Mouse (Mus musculus) right cerebral cortex, postnatal 36 days (tissue): Measurements from ENCODE around the gene Atp2c2.

Experiments
- DNase-seq, 2 experiments: peaks; one replicate each; pipeline ENCODE4 v3.0.0; 2022; ENCODE audit warnings: low spot score in 2 of 2, mixed read lengths in 1 of 2

The Atp2c2 gene

DNA sequence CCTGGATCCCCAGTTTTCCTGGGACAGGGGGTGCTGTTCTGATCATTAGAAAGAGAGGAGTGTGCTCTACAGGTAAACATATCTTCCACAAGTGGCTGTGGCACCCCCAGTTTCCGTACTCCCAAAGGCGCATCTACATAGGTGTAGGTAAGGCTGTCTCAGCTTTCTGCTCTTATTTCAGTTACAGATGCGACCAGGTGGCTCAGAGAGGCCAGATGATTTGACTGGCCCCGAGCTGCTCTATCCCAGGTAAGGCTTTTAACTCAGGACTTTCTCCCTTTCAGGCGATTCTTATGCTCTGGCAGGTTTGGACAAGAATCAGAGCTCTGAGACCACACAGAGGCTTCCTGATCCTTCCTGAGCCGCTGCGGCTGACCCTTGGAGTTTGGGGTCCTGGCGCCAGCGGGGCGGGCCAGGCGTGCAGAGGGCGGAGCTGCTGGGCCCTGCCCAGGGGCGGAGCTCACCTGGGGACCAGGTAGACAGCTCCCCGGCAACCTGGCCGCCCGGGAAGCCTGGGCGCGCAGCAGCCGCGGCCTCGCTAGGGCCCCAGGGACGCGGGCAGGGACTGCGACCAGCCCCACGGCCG is at the start of gene Atp2c2:
Gene Atp2c2, plus strand, starts transcription at position 461 of the 586 bp plus-strand sequence.
- DNase-seq: no peak

DNA sequence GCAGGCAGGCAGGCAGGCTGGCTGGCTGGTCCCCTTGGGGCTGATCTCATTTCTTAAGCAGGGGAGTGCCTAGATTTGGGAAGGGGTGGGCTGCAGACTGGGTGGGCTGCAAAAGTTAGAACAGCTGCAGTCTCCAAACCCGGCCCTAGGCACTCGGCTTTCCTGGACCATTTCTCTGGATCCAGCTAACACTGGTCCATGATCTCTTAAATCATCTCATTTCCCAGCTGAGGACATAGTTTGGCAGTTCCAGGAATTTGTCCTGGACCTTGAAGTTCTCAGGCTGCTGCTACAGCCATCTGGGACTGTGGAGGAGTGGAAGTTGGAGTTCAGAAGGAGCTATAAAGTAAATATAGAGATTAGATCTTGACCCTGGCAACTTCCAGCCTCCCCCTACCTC is 48.5 kb upstream of the Atp2c2 start:
- no peak for DNase-seq

DNA sequence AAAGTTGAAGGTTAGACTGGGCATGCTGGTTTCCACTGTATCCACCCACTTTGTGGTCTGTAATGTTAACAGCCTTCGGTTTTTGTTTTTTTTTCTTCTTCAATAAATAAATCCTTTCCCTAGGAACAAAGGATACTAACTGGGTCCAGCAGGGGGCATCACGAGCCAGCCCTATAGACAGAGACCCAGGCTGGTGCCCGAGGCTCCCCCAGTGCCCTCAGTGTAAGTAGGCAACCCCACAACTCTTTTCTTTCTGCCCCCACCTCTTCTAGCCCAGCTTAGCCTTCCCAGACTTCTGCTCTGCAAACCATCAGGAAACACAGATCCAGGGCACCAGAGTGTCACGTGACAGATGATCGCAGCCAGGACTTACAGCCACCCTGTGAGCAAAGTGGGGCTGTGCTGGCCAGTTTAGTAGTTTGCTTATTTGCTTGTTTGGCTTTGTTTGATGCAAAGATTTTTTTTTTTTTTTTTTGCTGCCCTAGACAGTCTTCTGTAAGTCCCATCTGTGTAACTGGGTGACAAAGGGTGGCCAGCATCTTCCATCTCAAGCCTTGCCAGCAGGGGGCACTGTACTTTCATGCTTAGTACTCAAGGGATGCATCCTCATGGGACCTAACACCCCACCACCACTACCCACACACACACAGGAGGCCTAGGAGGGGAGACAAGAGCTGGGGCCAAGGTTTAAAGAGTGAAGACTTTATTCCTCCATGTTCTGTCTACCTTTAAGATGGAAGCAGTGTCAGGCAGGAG is 42.9 kb upstream of the Atp2c2 start:
- no peak for DNase-seq

DNA sequence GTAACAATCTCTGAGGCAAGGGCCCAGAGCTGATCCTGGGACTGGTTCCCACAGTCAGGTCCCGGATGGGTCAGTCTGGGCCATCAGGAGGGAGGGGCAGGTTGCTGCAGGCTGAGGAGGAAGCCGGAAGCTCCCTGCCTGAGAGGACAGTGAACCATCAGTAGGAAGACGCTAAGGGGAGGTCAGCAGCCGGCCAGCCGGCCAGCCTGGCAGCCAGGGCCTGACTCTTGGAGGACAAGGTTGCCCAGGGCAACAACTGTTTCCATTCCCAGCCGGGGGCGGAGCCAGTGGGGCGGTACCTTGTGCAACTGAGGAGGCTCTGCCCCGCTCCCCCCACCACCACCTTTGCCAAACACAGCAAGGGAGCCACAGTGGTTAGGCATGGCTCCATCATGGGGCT is 38.7 kb upstream of the Atp2c2 start:
- DNase-seq: peak in 1 of 2 experiments; percentile 9

DNA sequence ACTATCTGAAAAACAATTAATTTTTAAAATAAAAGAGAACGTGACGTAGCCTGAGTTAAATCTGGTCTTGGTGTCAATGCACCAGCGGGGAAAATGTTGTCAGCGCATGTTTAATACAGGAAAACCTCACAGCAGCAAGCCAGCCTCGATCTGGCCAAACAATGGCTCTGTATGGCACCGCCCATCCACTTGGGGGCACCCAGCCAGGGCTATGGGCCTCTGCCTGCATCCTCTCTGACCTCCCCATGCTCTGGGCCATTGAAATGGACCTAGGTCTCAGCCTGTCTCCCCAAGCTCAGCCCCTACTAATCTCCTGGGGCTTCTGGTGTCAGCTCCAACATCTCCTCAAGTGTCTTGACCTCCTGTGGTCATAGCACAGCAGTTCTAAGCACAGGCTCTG is 37.9 kb upstream of the Atp2c2 start:
- no peak for DNase-seq

DNA sequence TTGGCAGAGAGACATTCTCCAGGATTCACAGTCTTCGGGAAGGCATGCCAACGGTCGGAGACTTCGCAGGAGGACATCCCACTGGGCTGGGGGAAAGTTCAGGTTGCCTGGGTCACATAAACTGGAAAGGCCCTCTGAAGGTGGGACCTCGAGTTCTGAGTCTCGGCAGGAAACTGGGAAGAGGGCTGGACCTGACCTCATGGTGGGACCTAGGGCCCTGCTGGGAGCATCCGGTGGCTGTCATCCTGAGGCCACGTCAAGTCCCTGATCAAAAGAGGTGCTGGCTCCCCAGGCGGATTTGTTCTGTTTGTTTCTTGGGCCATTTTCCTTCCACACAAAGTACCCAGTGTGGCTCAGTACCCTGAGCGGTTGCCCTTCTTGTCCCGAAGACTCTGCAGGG is 36.4 kb upstream of the Atp2c2 start:
- no peak for DNase-seq

DNA sequence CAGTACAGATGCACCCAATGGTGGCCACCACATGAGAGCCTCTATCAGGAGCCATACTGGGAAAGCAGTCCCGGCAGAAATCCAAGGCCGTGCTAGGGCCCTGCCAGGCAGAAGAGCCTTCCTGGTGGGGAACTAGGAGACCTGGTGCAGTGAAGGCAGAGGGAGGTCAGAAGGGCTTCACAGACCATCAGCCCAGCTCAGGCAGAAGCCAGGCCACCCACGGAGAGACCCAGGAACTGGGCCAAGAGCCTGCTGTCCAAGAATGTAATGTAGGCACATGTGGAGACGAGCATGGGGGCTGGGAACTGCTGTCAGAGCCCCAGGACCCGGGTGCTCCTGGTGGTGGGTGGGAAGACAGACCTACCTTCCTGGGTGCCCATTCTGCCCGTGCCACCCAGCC is 34.5 kb upstream of the Atp2c2 start:
- no peak for DNase-seq

DNA sequence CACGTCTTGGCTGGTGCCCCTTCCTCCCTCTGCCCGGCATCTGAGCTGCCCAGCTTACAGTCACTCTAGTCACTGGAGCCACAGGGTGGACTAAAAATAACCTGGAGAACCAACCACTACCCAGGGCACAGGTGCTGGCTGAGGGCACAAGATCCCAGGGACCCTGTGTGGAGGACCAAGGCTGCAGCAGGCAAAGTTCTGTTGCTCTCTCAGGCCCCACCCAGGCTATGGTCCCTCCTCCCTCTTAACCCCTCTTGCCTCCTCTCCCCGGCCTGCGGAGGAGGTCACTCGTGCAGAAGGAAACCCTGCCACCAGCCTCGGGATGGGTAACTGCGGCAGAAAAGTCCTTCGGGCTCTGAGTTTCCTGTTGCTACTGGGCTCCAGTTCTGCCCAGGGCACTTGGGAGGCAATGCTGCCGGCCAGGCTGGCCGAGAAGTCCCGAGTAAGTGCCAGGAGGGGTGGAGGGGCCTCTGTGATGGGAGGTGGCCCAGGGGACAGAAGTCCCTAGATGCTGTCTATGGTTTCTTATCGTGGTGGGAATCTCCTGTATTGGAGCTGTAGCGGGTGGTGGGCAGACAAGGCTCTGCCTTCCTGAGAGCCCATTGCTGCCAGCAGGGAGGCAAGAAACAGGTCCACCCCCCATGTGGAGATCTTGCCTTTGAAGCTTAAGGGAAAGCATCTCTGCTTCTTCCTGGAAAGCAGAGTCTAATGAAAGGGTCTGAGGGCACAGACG is 33.4 kb upstream of the Atp2c2 start, which contains the start of gene Wfdc1:
Gene Wfdc1, plus strand, starts transcription at position 147 of the 733 bp plus-strand sequence.
- DNase-seq: no peak

DNA sequence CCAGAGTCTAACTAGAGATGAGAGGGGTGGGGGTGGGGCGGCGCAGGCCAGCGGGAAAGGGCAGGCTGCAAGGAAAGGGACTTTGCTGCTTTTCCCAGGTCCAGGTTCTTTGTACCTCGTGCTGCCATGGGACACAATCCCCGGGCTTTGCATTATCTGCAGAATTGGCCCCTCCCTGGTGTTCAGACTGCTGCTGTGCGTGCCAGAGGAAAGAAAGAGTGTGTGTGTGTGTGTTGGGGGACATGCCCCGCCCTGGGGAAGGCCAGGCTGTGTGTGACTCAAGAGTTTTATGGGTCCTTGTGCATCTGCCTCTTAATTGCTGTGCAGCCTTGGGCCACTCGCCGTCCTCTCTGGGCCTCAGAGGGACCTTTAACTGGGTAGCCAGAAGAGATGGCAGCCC is 31.4 kb upstream of the Atp2c2 start:
- DNase-seq: no peak

DNA sequence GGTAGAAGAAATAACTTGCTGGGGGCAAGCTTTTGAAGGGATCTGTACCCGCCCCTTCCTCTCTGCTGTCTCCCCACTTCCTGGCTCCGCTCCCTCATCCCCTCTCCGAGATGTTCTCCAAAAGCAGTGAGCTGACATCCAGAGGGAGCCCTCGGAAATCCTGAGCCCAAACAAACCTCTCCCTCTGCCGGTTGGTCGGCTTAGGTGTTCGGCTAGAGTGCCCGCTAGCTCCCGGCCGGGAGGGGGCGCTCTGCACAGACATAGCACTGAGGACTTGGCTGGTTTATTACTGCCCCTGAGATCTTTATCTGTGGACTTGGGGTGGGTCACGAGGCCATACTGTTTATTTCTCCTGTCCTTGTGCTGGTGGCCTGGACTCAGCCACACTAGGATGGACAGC is 30.5 kb upstream of the Atp2c2 start:
- no peak for DNase-seq

DNA sequence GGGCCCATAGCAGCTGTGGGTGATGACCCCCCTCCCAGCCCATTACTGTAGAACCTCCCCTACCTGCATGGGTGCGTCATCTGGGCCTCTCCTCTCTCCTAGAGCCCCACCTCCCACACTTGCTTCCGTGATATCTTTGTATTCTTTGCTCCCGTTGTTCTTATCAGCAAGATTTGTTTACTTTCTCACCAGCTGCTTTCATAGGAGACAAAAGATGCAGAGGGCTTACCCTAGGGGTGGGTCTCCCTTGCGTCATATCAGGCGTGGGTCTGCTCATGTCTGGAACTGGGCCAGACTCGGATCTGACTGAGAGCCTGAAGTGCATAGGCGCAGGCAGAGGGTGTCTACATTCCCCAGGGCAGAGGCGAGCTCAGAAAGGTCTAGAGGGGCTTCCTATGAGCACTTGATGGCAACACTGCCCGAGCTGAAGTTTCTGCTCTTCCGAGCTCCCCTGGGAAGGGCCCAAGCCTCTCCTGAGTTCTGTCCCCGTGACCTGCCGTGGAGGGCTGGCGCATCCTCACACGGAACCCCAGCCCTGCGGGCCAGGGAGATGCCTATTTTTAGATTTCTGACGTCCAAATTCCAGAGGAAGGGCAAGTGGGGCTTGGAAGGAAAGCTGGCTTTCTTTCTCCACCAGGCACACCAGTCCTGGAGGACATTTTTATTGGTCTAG is 29.3 kb upstream of the Atp2c2 start:
- no peak for DNase-seq

DNA sequence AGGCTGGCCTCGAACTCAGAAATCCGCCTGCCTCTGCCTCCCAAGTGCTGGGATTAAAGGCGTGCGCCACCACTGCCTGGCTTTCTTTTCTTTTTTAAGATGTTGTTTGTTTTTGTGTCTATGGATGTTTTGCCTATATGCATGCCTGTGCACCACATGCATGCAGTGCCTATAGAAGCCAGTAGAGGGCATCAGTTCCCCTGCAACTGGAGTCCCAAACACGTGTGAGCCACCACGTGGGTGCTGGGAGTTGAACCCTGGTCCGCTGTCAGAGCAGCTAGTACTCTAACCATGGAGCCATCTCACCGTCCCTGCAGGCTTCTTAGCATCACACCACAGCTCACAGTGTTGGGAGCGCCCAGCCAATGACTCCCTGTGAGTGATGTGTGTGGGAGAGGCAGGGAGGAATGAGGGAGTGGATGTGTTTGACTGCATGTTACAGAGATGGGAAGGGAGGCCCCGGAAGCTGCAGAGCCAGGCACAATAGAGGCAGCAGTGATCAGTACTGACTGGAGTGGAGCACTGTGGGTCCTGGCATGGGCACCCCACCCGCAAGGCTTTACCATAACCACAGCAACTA is 25.7 kb upstream of the Atp2c2 start:
- no peak for DNase-seq

DNA sequence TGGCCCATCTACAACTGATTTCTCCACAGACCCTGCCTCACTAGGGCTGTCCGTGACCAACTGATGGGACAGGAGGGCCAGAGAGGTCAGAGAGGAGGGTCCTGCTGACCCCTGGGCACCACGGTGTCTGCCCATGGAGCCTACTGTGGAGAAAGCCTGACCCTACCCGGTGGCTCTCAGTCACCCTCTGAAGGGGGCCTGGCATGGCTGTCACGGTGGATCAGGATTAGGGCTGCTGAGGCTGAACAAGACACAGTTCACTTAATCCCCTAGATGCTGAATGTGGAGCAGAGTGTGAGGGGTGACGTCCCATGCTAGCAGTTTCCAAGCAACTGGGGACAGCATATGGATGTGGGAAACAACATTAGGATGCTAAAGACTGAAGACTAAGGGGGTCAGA is 24.4 kb upstream of the Atp2c2 start:
- no peak for DNase-seq

DNA sequence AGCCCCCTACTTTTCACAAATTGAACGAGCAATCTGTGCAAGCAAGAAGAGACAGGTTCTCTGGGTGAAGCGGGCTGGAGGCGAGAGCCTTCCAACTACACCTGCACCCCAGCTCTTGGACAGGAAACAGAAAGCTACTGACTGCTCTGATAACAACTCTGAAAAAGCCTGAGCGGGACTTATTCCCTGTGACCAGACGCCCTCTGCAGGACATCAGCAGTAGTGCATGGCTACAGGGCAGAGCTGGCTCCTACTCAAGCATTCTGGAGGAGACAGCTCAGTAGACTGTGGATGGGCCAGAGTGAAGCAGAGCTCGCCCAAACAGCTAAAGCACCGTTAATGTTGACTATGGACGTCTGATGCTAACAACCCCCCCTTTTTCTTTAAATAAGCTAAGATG is 23.4 kb upstream of the Atp2c2 start:
- peak; percentile 76 to 85 for DNase-seq

DNA sequence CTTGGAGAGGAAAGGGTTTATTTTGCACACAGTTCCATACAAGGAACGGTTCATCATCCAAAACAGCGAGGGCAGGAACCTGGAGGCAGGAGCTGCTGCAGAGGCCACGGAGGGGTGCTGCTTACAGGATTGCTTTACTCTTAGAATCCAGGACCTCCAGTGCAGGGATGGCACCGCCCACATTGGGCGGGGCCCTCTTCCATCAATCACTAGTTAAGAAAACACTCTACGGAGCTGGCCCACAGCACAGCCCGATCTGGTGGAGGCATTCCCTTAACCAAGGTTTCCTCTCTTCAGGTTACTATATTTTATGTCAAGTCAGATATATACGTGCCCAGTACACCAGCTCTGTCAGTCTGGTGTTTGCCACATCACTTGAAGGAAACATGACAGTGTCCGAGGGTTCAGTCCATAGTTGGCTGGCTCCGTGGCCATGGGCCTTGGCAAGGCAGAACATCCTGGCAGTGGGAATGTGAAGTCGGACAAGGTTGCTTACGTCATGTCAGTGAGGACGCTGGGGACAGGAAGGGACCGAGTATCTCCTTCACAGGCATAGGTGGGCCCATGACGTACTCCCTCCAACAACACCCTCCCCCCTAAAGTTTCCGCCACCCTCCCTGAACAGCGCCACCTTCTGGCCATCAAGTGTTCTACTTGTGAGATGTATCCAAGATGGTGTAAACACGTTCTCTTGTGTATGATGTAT is 21.5 kb upstream of the Atp2c2 start:
- DNase-seq: no peak

DNA sequence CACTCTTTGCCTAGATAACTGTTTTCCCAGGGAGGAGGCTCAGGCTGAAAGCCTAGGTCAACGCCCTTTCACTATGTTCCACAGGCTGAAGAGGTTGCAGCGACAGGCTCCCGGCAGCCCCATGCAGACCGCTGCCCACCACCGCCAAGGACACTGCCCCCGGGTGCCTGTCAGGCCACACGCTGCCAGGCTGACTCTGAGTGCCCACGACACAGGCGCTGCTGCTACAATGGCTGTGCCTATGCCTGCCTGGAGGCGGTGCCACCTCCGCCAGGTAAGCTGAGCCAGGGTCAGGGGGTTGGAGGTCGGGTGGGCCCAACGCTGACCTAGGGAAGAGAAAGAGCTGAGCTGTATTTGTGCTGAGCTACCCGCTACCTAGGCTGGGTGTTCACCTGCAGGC is 20.6 kb upstream of the Atp2c2 start:
- DNase-seq: no peak

DNA sequence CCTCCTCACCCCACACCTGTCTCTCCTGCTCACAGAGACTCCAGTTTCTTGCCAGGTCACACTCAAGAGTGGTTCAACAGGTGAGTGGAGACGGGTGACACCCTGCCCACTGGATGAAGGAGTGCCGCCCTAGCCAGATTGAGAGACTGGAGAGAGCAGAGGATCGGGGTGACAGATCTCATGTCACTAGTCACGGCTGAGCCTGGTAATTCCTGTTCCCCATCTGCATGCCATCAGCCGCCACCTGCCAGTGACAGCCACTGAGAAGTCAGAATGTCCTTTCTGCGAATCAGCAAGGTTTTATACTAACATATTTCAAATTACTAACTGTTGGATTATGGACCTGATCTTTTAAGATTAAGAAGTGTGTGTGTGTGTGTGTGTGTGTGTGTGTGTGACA is 9.2 kb upstream of the Atp2c2 start:
- no peak for DNase-seq

DNA sequence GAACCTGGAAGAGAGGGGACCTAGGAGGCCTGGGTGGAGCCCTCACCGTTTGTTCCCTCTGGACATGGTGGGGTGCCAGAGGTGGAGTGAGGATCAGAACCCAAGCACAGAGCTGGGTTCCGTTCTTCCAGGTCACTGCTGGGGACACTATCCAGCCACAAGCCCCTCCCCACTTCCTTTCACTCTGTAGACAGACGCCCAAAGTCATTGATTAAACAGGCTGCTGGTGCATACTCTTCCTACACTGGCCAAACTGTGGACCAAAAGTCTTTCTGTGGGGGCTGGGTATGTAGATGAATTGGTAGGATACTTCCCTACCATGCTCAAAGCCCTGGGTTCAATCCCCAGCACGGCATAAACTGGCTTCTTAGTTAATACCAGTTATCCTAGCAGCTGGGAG is 7.8 kb upstream of the Atp2c2 start:
- DNase-seq: no peak

DNA sequence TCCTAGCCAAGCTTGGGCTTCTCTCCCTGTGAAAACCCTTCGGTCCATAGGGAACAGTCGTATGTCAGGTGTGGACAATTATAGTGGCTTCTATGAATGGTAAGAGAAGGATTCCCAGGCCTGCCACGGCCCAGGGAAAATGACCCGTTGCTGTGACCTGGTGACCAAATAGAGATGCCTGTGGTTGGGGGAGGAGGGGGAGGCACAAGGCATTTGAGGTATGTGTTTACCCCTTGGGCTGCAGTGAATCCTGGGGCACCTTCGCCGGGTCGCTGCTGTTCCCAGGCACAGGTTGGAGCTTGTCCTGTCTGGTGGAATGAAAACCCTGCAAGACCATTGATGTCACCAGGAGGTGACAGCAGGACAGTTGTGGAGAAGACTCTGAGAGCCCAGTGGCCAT is 5.1 kb upstream of the Atp2c2 start:
- no peak for DNase-seq

DNA sequence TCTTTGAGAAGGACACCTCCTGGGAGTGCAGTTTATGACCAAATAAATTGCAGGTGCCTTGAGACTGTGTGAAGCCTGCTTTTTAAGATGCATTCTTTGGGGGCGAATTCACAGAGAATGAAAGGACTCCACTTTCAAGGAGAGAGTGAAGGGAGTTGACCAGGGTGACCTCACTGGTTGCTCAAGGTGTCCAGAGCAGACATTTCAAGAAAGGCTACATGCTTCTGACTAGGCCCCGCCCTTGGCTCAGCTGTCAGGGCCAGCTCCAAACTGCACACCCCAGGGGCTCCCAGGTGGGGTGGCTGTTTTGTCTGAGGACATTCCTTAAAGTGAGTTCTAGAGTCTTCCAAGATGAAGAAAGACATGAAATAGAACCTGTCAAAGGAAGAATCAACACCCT is 2.6 kb upstream of the Atp2c2 start:
- no peak for DNase-seq

DNA sequence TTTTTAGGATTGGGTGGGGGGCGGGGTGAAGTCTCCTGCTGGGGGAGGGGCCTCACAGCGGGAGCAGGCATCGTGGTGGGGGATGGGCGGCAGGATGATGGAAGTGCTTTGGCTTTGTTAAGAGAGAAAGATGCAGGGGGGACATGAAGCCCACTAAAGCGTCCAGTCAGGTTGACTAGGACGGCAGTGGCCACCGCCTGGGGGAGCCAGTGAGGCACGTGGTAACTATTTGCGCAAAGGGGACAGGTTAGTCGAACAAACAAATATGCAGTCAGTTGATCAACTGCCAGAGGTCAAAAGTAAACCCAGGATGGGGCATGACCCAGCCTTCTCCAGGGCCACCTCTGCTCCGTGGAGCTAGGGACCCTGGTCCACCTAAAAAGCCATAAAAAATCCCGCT is 849 bp upstream of the Atp2c2 start:
- DNase-seq: no peak
